Mouse (Mus musculus): ENCODE measurements around the gene Gm13278.
"Not testable (repeated sequence)": the region's sequence is repeated elsewhere in the genome, so short reads cannot be mapped to it uniquely, and the experiment has no call there.

Gm13278 gene

GRCm38 (mm10) chr4:88793936-88794675 is 2.8 kb downstream of the Gm13278 start, which contains the start of gene Gm13275:
Gene Gm13275 (plus strand): TSS chr4:88794487.
- DNase-seq (ENCODE audit: low spot score), result peak; percentile 40

DNA sequence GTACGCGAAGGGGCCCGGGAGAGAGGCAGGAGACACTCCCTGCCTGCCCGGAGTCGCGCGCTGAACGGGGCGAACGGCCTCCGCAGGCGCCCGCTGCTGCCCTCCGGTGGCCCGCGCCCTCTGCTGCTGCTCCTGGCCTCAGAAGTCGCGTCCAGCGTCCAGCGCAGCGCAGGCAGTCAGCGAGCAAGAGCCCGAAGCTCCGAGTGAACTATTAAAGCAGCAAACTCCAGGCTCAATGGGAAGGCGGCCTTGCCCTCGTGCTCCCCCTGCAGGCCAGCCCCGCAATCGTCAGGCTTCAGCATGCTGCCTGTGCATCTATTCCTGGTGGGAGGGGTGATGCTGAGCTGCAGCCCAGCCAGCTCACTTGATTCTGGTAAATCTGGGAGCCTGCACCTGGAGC is 5.7 kb downstream of the Gm13278 start, which contains the start of gene Gm13279:
Gene Gm13279 (plus strand): TSS at position 301 of the 400 bp plus-strand sequence.
- not testable (repeated sequence) for DNase-seq (ENCODE audit: low spot score)

GRCm38 (mm10) chr4:88799365-88799764 is 8.0 kb downstream of the Gm13278 start, which contains the start of gene Gm13285:
Gene Gm13285 (plus strand): TSS chr4:88799665.
- DNase-seq (ENCODE audit: low spot score), result not testable (repeated sequence)

DNA sequence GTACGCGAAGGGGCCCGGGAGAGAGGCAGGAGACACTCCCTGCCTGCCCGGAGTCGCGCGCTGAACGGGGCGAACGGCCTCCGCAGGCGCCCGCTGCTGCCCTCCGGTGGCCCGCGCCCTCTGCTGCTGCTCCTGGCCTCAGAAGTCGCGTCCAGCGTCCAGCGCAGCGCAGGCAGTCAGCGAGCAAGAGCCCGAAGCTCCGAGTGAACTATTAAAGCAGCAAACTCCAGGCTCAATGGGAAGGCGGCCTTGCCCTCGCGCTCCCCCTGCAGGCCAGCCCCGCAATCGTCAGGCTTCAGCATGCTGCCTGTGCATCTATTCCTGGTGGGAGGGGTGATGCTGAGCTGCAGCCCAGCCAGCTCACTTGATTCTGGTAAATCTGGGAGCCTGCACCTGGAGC is 11.6 kb downstream of the Gm13278 start, which contains the start of gene Gm13287:
Gene Gm13287 (plus strand): TSS at position 301 of the 400 bp plus-strand sequence.
- DNase-seq (ENCODE audit: low spot score), result not testable (repeated sequence)

- not testable (repeated sequence) for DNase-seq (ENCODE audit: low spot score)
Measured at GRCm38 (mm10) chr4:88805231-88805630, 13.9 kb downstream of the Gm13278 start, which contains the start of gene Gm13288. Gene Gm13288 (plus strand): TSS chr4:88805531.

GRCm38 (mm10) chr4:88805761-88806160 is 14.4 kb downstream of the Gm13278 start:
- DNase-seq (ENCODE audit: low spot score), result not testable (repeated sequence)

DNA sequence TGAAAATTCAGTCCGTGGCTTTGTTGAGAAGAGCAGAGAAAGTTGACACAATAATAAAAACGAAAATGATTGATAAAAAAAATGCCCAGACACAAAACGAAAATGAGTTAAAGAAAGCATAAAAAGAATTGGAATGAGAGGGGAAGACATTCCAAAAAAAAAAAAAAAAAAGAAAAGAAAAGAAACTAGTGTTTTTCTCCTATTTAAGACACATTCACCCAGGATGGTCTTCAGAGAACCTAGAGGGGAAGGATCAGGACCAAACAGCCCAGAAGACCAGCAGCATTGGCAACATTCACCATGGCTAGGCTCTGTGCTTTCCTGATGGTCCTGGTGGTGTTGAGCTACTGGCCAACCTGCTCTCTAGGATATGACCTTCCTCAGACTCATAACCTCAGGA is 24.6 kb downstream of the Gm13278 start, which contains the start of gene Ifna7:
Gene Ifna7 (plus strand): TSS at position 301 of the 400 bp plus-strand sequence.
- no peak for DNase-seq (ENCODE audit: low spot score)

- no peak for DNase-seq (ENCODE audit: low spot score)
Measured at GRCm38 (mm10) chr4:88819659-88820058, 28.3 kb downstream of the Gm13278 start, which contains the start of gene Ifna11. Gene Ifna11 (plus strand): TSS chr4:88819959.

DNA sequence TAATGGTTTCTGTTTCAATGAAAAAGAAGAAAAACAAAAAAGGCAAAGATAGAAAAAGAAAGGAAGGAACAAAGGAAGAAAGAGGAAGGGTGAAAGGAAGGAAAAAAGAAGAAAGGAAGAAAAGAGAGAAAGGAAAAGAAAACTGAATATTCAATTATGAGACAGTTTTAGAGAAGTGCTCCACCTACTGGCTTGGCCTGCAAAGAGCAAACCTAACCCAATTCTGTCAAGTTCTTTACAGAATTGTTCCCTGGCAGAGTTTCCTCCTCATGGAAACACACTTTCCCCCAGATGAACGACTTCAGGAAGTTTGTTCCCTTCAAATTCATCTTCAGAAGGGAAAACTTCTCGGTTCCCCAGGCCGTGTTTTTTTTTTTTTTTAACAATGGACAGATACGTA is 31.6 kb downstream of the Gm13278 start:
- DNase-seq (ENCODE audit: low spot score), result no peak

DNA sequence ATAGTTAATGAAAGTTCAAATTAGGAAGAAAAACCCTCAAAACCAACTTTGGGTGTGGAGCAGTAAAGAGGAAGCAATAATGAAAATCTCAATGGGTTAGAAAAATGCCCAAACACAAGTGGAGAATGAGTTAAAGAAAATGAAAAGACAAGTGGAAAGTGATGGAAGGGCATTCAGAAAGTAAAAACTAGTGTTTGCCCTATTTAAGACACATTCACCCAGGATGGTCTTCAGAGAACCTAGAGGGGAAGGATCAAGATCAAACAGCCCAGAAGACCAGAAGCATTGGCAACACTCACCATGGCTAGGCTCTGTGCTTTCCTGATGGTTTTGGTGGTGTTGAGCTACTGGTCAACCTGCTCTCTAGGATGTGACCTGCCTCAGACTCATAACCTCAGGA is 35.8 kb downstream of the Gm13278 start, which contains the start of gene Ifna6:
Gene Ifna6 (plus strand): TSS at position 301 of the 400 bp plus-strand sequence.
- DNase-seq (ENCODE audit: low spot score), result not testable (repeated sequence)

- DNase-seq (ENCODE audit: low spot score), result no peak
Measured at GRCm38 (mm10) chr4:88830523-88830922, 39.2 kb downstream of the Gm13278 start.

GRCm38 (mm10) chr4:88835225-88835624 is 43.9 kb downstream of the Gm13278 start, which contains the start of gene Ifna5:
Gene Ifna5 (plus strand): TSS chr4:88835525.
- not testable (repeated sequence) for DNase-seq (ENCODE audit: low spot score)

DNA sequence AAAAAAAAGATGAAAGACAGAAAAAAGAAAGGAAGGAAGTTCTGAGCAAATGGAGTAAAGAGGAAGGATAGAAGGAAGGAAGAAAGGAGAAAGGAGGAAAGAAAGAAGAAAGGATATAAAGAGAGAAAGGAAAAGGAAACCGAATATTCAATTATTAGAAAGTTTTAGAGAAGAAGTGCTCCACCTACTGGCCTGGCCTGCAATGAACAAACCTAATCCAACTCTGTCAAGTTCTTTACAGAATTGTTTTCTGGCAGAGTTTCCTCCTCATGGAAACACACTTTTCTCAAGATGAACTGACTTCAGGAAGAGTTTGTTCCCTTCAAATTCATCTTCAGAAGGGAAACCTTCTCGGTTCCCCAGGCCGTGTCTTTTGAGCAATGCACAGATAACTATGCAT is 47.5 kb downstream of the Gm13278 start:
- no peak for DNase-seq (ENCODE audit: low spot score)

GRCm38 (mm10) chr4:88840058-88840457 is 48.7 kb downstream of the Gm13278 start:
- DNase-seq (ENCODE audit: low spot score), result no peak

GRCm38 (mm10) chr4:88841438-88841911 is 50.1 kb downstream of the Gm13278 start, which contains the start of gene Ifna4:
Gene Ifna4 (plus strand): TSS chr4:88841861.
- DNase-seq (ENCODE audit: low spot score), result no peak
